Mouse (Mus musculus) cerebellum, adult 2 months (tissue): ENCODE results near the gene Tbc1d9b.

Source experiments
- CTCF ChIP-seq: fragments of 200-500 bp; IDR thresholded peaks from 2 replicates; pipeline ENCODE4 v1.5.1; 2011; ENCODE audit warnings: low read depth, mild to moderate bottlenecking, control low read depth, low read length, moderate library complexity, borderline replicate concordance; ENCODE audit not compliant: insufficient read depth
- POLR2A ChIP-seq: fragments of 200-500 bp; IDR thresholded peaks from 2 replicates; pipeline ENCODE4 v1.6.1; 2011; ENCODE audit warnings: low read length, control low read depth, borderline replicate concordance; ENCODE audit not compliant: insufficient read depth

DNA sequence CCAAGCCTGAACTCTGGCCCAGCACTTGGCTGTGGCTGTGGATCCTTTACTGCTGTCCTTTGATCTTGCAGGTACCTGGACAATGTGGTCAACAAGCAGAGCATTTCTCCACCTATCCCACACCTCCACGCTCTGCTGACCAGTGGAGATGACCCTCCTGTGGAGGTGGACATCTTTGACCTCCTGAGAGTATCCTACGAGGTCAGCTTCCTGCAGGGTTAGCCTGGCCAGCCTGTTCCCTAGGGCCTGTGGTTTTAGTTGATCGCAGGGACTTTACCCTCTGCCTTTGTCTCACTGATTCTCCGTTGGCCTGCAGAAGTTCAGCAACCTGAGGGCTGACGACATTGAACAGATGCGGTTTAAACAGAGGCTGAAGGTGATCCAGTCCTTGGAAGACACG, 27.1 kb downstream of the Tbc1d9b start:
- TF ChIP-seq POLR2A (no peak), CTCF (no peak)
